Mouse (Mus musculus): ENCODE results near the gene Mpzl1. TPM values are rescaled to one million over a fixed set of nuclear protein-coding genes. Genes with fewer than 3 reads are reported as not detected.

Mpzl1 gene
- polyA plus RNA-seq, 1 experiment = 43.7 TPM

DNA sequence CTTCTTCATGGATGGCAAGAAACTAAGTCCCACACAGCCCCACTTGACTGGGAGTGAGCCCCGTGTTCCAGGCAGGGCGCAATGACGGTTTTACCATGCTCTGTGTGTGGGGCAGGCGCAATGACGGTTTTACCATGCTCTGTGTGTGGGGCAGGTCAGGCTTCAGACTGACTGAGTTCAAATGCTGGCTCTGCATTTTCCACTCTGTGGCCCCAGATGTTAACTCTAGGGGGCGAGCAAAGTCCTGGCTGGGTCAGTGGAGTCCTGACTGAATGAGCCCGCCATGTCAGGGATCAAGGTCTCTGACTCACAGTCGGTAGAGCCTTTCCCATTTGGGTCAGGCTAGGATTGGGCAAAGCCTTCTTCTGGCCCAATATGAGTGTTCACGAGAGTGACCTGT is 38.0 kb upstream of the Mpzl1 start:
- H3K4me3 ChIP-seq (ENCODE audit: insufficient read depth, low read length) = no peak overlapping the region
- H3K27ac ChIP-seq (ENCODE audit: insufficient read depth, low read length) = no peak overlapping the region
- TF ChIP-seq CTCF (IDR thresholded peaks at IDR 0.05; ENCODE audit: extremely low read depth, insufficient read depth, low read length) (no peak), POLR2A (IDR thresholded peaks at IDR 0.05; ENCODE audit: extremely low read depth, insufficient read depth, low read length) (no peak)
- H3K4me1 ChIP-seq (ENCODE audit: control insufficient read depth, insufficient read depth, low read length) = no peaks in the 10 kb centered on the region

DNA sequence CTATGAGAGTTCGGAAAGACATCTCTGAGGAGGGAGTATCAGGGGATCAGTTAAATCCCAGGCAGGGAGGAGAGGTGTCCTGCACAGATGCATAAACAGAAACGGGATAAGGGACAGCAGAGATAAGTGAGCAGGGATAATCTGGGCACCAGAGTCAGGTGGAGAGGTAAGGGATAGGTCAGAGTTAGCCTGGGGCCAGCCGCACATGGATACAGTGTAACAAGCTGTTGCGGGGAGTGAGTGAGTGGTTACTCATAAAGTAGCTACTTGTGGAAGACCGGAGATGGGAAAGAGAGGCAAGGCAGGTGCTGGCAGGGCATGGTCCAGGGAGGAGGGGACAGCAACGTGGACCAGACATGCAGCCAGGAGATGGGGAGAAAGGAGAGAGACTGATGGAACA is 35.7 kb upstream of the Mpzl1 start:
- no peak for TF ChIP-seq POLR2A (IDR thresholded peaks at IDR 0.05; ENCODE audit: extremely low read depth, insufficient read depth, low read length)

DNA sequence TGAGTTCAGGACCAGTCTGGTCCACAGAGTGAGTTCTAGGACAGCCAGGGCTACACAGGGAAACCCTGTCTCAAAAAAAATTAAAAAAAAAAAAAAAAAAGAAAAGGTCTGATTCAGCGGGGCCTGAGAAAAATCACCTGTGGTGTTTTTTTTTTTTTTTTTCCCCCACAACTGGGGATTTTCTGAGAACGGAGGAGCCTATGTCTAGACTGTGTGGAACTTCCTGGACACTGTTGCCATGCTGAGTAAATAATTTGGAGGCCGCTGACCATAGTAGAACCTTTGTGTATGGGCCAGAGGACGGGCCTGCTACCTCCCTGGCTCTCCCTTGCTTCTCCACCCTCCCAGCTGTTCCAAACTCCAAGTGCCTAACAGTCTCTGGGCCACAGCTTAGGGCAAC is 34.6 kb upstream of the Mpzl1 start:
- no peak for TF ChIP-seq CTCF (IDR thresholded peaks at IDR 0.05; ENCODE audit: extremely low read depth, insufficient read depth, low read length)
- no peak for TF ChIP-seq POLR2A (IDR thresholded peaks at IDR 0.05; ENCODE audit: extremely low read depth, insufficient read depth, low read length)
- Histone ChIP-seq H3K27ac (ENCODE audit: insufficient read depth, low read length) (no peak overlapping the region), H3K4me1 (ENCODE audit: control insufficient read depth, insufficient read depth, low read length) (no peaks in the 10 kb centered on the region), H3K4me3 (ENCODE audit: insufficient read depth, low read length) (no peak overlapping the region)

More for the DNA sequence above, 35.7 kb upstream of the Mpzl1 start:
- H3K27ac ChIP-seq (ENCODE audit: insufficient read depth, low read length) = no peak overlapping the region
- H3K4me1 ChIP-seq (ENCODE audit: control insufficient read depth, insufficient read depth, low read length) = no peaks in the 10 kb centered on the region
- H3K4me3 ChIP-seq (ENCODE audit: insufficient read depth, low read length) = no peak overlapping the region

DNA sequence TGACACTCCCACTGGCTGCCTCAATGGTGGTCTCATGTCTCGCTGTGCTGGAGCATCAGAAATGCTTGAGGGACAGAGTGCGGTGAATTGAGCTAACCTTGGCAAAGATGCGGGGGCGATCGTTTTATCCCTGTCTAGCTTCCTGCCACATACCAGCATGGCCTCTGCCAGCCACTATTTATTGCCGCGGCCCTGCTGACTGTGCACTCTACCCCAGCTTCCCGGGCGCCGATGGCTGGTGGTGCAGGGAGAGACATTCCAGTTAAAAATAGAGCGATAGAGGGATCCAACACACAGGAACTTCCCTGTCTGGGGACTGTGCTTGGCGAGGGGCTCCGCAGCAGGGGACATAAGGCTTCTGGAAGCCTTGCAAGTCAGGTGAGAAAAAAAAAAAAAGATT is 33.0 kb upstream of the Mpzl1 start:
- no peak overlapping the region for H3K27ac ChIP-seq (ENCODE audit: insufficient read depth, low read length)
- TF ChIP-seq POLR2A (IDR thresholded peaks at IDR 0.05; ENCODE audit: extremely low read depth, insufficient read depth, low read length) = no peak
- no peak overlapping the region for H3K4me3 ChIP-seq (ENCODE audit: insufficient read depth, low read length)
- no peaks in the 10 kb centered on the region for H3K4me1 ChIP-seq (ENCODE audit: control insufficient read depth, insufficient read depth, low read length)

DNA sequence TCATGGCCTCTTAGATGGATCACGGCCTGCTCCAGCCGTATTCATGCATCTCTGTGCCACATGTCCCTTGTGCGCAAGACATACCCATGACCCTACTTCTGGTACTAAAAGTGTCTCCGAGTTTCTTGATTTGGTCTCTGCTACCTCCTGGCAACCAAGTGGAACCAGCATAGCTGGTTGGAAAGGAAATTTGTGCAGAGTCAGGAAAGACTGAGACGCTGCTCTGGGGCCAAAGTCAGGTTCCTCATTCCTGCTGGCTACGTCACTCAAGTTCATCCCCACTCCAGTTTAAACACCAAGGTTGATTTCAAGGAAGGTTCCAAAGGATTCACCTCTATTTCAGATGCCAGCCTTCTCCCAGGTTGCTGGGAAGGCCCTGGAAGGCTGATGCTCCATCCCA is 32.6 kb upstream of the Mpzl1 start:
- Histone ChIP-seq H3K27ac (ENCODE audit: insufficient read depth, low read length) (no peak overlapping the region), H3K4me3 (ENCODE audit: insufficient read depth, low read length) (no peak overlapping the region), H3K4me1 (ENCODE audit: control insufficient read depth, insufficient read depth, low read length) (no peaks in the 10 kb centered on the region)
- no peak for TF ChIP-seq CTCF (IDR thresholded peaks at IDR 0.05; ENCODE audit: extremely low read depth, insufficient read depth, low read length)

DNA sequence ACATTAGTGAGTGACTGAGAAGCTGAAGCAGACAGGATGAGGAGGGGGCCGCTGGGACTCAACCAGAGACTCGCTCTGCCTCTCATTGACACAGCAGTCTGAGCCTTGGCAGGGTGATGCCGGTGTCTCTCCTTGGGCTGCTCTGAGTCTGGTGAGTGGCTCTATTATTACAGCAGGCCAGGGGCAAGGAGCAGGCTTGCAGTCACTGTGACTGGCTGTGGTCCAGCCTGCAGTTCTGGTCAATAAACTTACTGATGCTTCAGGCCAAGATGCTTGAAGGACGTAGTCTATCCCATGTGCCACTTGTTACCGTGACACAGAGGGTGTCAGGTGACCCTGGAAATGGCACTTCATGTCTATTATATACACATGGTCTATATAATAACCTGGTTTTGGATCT is 31.4 kb upstream of the Mpzl1 start:
- Histone ChIP-seq H3K4me1 (ENCODE audit: control insufficient read depth, insufficient read depth, low read length) (no peaks in the 10 kb centered on the region), H3K27ac (ENCODE audit: insufficient read depth, low read length) (no peak overlapping the region), H3K4me3 (ENCODE audit: insufficient read depth, low read length) (no peak overlapping the region)
- TF ChIP-seq POLR2A (IDR thresholded peaks at IDR 0.05; ENCODE audit: extremely low read depth, insufficient read depth, low read length) (no peak), CTCF (IDR thresholded peaks at IDR 0.05; ENCODE audit: extremely low read depth, insufficient read depth, low read length) (no peak)

DNA sequence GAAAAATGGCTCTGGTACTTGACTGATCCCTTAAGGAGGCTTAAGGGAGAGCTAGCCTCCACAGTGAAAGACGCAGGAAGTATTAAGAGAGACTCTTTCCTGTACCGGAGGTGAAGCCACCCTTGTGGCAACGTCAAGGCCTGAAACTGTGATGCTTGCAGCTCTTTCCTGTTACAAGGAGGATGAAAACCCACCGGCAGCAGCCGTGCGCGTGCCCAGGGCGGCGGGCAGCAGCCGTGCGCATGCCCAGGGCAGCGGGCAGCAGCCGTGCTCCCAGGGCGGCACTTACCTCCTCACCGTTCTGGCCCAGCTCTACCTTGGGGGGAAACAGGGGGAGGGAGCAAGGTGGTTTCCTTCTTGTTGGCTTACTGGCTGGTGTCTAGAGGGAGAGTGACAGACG is 28.9 kb upstream of the Mpzl1 start:
- Histone ChIP-seq H3K4me3 (ENCODE audit: insufficient read depth, low read length) (no peak overlapping the region), H3K4me1 (ENCODE audit: control insufficient read depth, insufficient read depth, low read length) (no peaks in the 10 kb centered on the region), H3K27ac (ENCODE audit: insufficient read depth, low read length) (0 out of 2 replicates have a peak overlapping the region, but pooled peaks have one; percentile 11)
- TF ChIP-seq POLR2A (IDR thresholded peaks at IDR 0.05; ENCODE audit: extremely low read depth, insufficient read depth, low read length) (no peak), CTCF (IDR thresholded peaks at IDR 0.05; ENCODE audit: extremely low read depth, insufficient read depth, low read length) (no peak)

DNA sequence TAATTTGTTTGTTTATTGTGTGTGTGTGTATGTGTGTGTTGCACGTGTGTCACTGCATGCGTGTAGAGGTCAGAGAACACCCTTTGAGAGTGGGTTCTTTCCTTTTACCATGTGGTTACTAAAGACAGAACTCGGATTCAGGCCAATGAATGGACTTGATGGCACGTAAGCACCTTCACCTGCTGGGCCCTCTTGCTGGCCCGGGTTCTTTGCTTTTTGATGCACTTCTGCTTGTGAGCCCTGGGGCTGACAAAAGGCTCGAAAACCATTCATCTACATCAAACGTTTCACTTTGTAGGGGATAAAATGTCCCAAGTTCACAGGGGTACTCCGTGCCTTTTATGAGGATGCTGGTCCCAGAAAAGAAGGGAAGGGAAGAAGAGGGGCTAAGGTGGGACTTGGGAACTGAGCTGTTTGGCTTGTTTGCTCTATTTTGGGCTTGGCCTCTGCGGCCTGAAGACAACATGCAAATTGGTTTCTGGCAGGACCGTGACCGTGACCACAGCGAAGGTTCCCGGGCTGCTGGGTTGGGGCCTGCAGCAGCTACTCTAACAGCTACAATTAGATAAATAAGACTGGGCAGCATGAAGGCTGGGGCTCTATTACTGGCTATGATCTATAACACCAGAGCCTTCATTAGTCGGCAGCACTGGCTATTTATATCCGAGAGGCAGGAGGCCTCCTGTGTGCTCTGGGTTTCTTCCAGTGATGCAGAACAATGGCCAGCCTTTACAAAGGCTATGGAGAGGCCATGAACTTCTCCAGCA is 28.3 kb upstream of the Mpzl1 start:
- Histone ChIP-seq H3K27ac (ENCODE audit: insufficient read depth, low read length) (no peak overlapping the region), H3K4me3 (ENCODE audit: insufficient read depth, low read length) (no peak overlapping the region)
- TF ChIP-seq POLR2A (IDR thresholded peaks at IDR 0.05; ENCODE audit: extremely low read depth, insufficient read depth, low read length) = no peak
- TF ChIP-seq CTCF (IDR thresholded peaks at IDR 0.05; ENCODE audit: extremely low read depth, insufficient read depth, low read length) = no peak

DNA sequence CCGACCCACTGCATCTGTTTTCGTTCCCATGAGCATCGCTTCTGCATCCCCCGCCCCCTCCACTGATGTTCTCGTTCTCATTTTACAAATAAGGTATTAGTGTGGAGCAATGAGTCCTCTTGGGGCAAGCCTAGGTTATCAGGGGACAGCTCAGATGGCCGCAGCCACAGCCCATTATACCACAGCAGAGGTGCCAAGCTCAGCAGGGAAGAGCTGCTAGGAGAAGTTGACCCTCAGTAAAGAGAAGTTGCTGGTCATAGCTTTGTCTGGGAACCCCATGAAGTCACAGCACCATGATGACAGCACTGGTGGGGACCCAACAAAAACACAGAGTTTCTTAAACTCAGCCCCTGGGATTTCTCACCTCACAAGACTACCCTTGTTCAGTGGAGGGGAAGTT is 27.4 kb upstream of the Mpzl1 start:
- Histone ChIP-seq H3K27ac (ENCODE audit: insufficient read depth, low read length) (no peak overlapping the region), H3K4me3 (ENCODE audit: insufficient read depth, low read length) (no peak overlapping the region), H3K4me1 (ENCODE audit: control insufficient read depth, insufficient read depth, low read length) (no peaks in the 10 kb centered on the region)
- TF ChIP-seq POLR2A (IDR thresholded peaks at IDR 0.05; ENCODE audit: extremely low read depth, insufficient read depth, low read length) (no peak), CTCF (IDR thresholded peaks at IDR 0.05; ENCODE audit: extremely low read depth, insufficient read depth, low read length) (no peak)

More for the DNA sequence above, 28.3 kb upstream of the Mpzl1 start:
- H3K4me1 ChIP-seq (ENCODE audit: control insufficient read depth, insufficient read depth, low read length) = no peaks in the 10 kb centered on the region

DNA sequence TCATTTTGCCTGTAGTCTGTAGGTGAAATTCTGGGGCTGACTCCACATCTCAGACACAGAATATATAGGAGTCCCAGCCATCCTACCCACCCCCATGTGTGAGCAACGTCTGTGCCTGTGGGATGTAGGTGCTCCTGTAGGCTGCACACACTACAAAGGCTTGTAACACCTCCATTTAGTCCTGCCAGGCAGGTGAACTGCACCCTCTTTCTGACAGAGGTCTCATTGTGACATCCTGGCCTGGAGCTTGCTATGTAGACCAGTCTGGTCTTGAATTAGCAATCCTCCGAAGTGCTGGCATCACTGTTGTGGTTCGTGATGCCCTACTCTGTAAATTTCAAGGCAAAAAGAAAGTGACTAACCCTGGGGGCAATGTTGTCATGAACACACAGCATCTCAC is 26.9 kb upstream of the Mpzl1 start:
- H3K4me3 ChIP-seq (ENCODE audit: insufficient read depth, low read length) = no peak overlapping the region
- H3K27ac ChIP-seq (ENCODE audit: insufficient read depth, low read length) = no peak overlapping the region
- no peak for TF ChIP-seq POLR2A (IDR thresholded peaks at IDR 0.05; ENCODE audit: extremely low read depth, insufficient read depth, low read length)
- TF ChIP-seq CTCF (IDR thresholded peaks at IDR 0.05; ENCODE audit: extremely low read depth, insufficient read depth, low read length) = no peak
- H3K4me1 ChIP-seq (ENCODE audit: control insufficient read depth, insufficient read depth, low read length) = no peaks in the 10 kb centered on the region
